Mouse (Mus musculus) MEL (cell line): ENCODE measurements around the gene Gm10203. TPM values are rescaled to one million over a fixed set of nuclear protein-coding genes. Genes with fewer than 3 reads are reported as not detected.
A peak's percentile ranks its signal among the peaks of the same experiment; 100 is the strongest.
"Not testable (repeated sequence)": the region's sequence is repeated elsewhere in the genome, so short reads cannot be mapped to it uniquely, and the experiment has no call there.

Source experiments
- DNase-seq: peaks from one replicate; pipeline ENCODE4 v3.0.0; 2011; ENCODE audit warnings: low read depth, low spot score
- H3K27ac ChIP-seq: 2 replicates; pipeline ENCODE4 v1.5.1; 2012; ENCODE audit warnings: low read depth, mild to moderate bottlenecking, control low read depth, low read length, moderate library complexity; ENCODE audit not compliant: control insufficient read depth
- H3K27me3 ChIP-seq, 2 experiments: fragments of 150-350 bp in 1 of 2; sonication (generic) in 1 of 2; 2 replicates each; pipeline ENCODE4 v1.6.1; 2012; ENCODE audit warnings: low read length in 2 of 2, mild to moderate bottlenecking in 2 of 2, improper control_type of control experiment in 1 of 2, moderate library complexity in 1 of 2; ENCODE audit not compliant: insufficient read depth in 2 of 2, control insufficient read depth in 1 of 2
- H3K36me3 ChIP-seq, 2 experiments: 2 replicates each; pipeline ENCODE4 v1.6.1; 2012 to 2014; ENCODE audit warnings: low read length in 2 of 2, improper control_type of control experiment in 1 of 2, inconsistent platforms in 1 of 2, mild to moderate bottlenecking in 1 of 2; ENCODE audit not compliant: insufficient read depth in 2 of 2, control insufficient read depth in 1 of 2
- H3K4me1 ChIP-seq, 2 experiments: fragments of 150-350 bp in 1 of 2; sonication (generic) in 1 of 2; 2 replicates each; pipeline ENCODE4 v1.6.1; 2012; ENCODE audit warnings: low read length in 2 of 2, improper control_type of control experiment in 1 of 2, mild to moderate bottlenecking in 1 of 2; ENCODE audit not compliant: insufficient read depth in 2 of 2, control insufficient read depth in 1 of 2
- H3K4me3 ChIP-seq, 2 experiments: fragments of 150-350 bp in 1 of 2; sonication (generic) in 1 of 2; 2 replicates each; pipeline ENCODE4 v1.5.1; 2012; ENCODE audit warnings: low read depth in 2 of 2, low read length in 2 of 2, mild to moderate bottlenecking in 2 of 2, moderate library complexity in 2 of 2, control low read depth in 1 of 2, improper control_type of control experiment in 1 of 2; ENCODE audit not compliant: control insufficient read depth in 1 of 2, insufficient read depth in 1 of 2
- H3K79me2 ChIP-seq: 2 replicates; pipeline ENCODE4 v1.6.1; 2012; ENCODE audit warnings: mild to moderate bottlenecking, low read length, moderate library complexity; ENCODE audit not compliant: control insufficient read depth, poor library complexity, insufficient read depth
- H3K9ac ChIP-seq: 2 replicates; pipeline ENCODE4 v1.6.1; 2012; ENCODE audit warnings: low read depth, mild to moderate bottlenecking, control low read depth, low read length, moderate library complexity; ENCODE audit not compliant: control insufficient read depth, poor library complexity, severe bottlenecking
- H3K9me3 ChIP-seq: fragments of 150-350 bp; sonication (generic); replicated peaks from 2 replicates; pipeline ENCODE4 v1.6.1; 2012; ENCODE audit warnings: mild to moderate bottlenecking, low read length, improper control_type of control experiment, moderate library complexity; ENCODE audit not compliant: insufficient read depth
- BHLHE40 ChIP-seq: IDR thresholded peaks from 2 replicates; pipeline ENCODE4 v1.6.1; 2012; ENCODE audit warnings: low read depth, mild to moderate bottlenecking, inconsistent platforms, low read length, improper control_type of control experiment, borderline replicate concordance
- CHD1 ChIP-seq: IDR thresholded peaks from 2 replicates; pipeline ENCODE4 v1.6.1; 2012; ENCODE audit warnings: low read depth, mild to moderate bottlenecking, inconsistent platforms, low read length, improper control_type of control experiment
- E2F4 ChIP-seq: IDR thresholded peaks from 2 replicates; pipeline ENCODE4 v1.6.1; 2011; ENCODE audit warnings: low read depth, low read length, improper control_type of control experiment, borderline replicate concordance
- ELF1 ChIP-seq: IDR thresholded peaks from 2 replicates; pipeline ENCODE4 v1.6.1; 2014; ENCODE audit warnings: low read depth, mild to moderate bottlenecking, inconsistent platforms, low read length, improper control_type of control experiment, moderate library complexity
- EP300 ChIP-seq, 2 experiments: IDR thresholded peaks; 2 replicates each; pipeline ENCODE4 v1.6.1; 2011; ENCODE audit warnings: improper control_type of control experiment in 2 of 2, low read length in 2 of 2, low read depth in 1 of 2, mild to moderate bottlenecking in 1 of 2
- HCFC1 ChIP-seq: IDR thresholded peaks from 2 replicates; pipeline ENCODE4 v1.6.1; 2012; ENCODE audit warnings: low read depth, mild to moderate bottlenecking, inconsistent platforms, low read length, improper control_type of control experiment, moderate library complexity
- KAT2A ChIP-seq: conservative IDR thresholded peaks from 2 replicates; pipeline ENCODE4 v1.6.1; 2012; ENCODE audit warnings: low read depth, low read length, improper control_type of control experiment, inconsistent platforms
- MAX ChIP-seq: IDR thresholded peaks from 2 replicates; pipeline ENCODE4 v1.6.1; 2011; ENCODE audit warnings: low read length, improper control_type of control experiment
- MEF2A ChIP-seq: IDR thresholded peaks from 2 replicates; pipeline ENCODE4 v1.6.1; 2014; ENCODE audit warnings: low read depth, mild to moderate bottlenecking, inconsistent platforms, low read length, improper control_type of control experiment; ENCODE audit not compliant: poor library complexity, insufficient replicate concordance, severe bottlenecking; ENCODE audit errors: extremely low read depth
- MYB ChIP-seq: IDR thresholded peaks from 2 replicates; pipeline ENCODE4 v1.6.1; 2011; ENCODE audit warnings: mild to moderate bottlenecking, low read depth, low read length, improper control_type of control experiment
- NRF1 ChIP-seq: IDR thresholded peaks from 2 replicates; pipeline ENCODE4 v1.6.1; 2014; ENCODE audit warnings: low read depth, mild to moderate bottlenecking, inconsistent platforms, low read length, improper control_type of control experiment, moderate library complexity; ENCODE audit not compliant: poor library complexity, insufficient read depth, severe bottlenecking
- POLR2A ChIP-seq, 2 experiments: IDR thresholded peaks; 2 replicates each; pipeline ENCODE4 v1.6.1; 2011 to 2012; ENCODE audit warnings: low read length in 2 of 2, mild to moderate bottlenecking in 2 of 2, control low read depth in 1 of 2, improper control_type of control experiment in 1 of 2, low read depth in 1 of 2, moderate library complexity in 1 of 2; ENCODE audit not compliant: control insufficient read depth in 1 of 2, insufficient read depth in 1 of 2, poor library complexity in 1 of 2
- POLR2AphosphoS2 ChIP-seq: IDR thresholded peaks from 2 replicates; pipeline ENCODE4 v1.6.1; 2011; ENCODE audit warnings: low read length, improper control_type of control experiment
- POLR2AphosphoS5 ChIP-seq: IDR thresholded peaks from 2 replicates; pipeline ENCODE4 v1.6.1; 2012; ENCODE audit warnings: low read depth, borderline replicate concordance, mild to moderate bottlenecking, inconsistent platforms, low read length, moderate library complexity, mixed read lengths
- TBP ChIP-seq: IDR thresholded peaks from 2 replicates; pipeline ENCODE4 v1.8.0; 2011; ENCODE audit warnings: low read depth, low read length, improper control_type of control experiment
- TCF12 ChIP-seq: IDR thresholded peaks from 2 replicates; pipeline ENCODE4 v1.6.1; 2014; ENCODE audit warnings: low read depth, mild to moderate bottlenecking, inconsistent platforms, low read length, improper control_type of control experiment, moderate library complexity
- USF1 ChIP-seq: IDR thresholded peaks from 2 replicates; pipeline ENCODE4 v1.6.1; 2014; ENCODE audit warnings: low read depth, mild to moderate bottlenecking, inconsistent platforms, low read length, improper control_type of control experiment, moderate library complexity
- ZC3H11A ChIP-seq: IDR thresholded peaks from 2 replicates; pipeline ENCODE4 v1.6.1; 2012; ENCODE audit warnings: low read depth, mild to moderate bottlenecking, inconsistent platforms, low read length, improper control_type of control experiment
- ZKSCAN1 ChIP-seq: IDR thresholded peaks from 2 replicates; pipeline ENCODE4 v1.6.1; 2012; ENCODE audit warnings: low read depth, mild to moderate bottlenecking, inconsistent platforms, low read length, improper control_type of control experiment, moderate library complexity
- ZMIZ1 ChIP-seq: IDR thresholded peaks from 2 replicates; pipeline ENCODE4 v1.6.1; 2012; ENCODE audit warnings: low read depth, mild to moderate bottlenecking, inconsistent platforms, low read length, improper control_type of control experiment, moderate library complexity
- ZNF384 ChIP-seq: IDR thresholded peaks from 2 replicates; pipeline ENCODE4 v1.6.1; 2012; ENCODE audit warnings: low read depth, mild to moderate bottlenecking, inconsistent platforms, low read length, improper control_type of control experiment
- polyA plus RNA-seq, 2 experiments: library from polyadenylated mRNA; stranded (reverse) in 1 of 2; unstranded in 1 of 2; fragments of >175 nt in 1 of 2; fragments of >200 nt in 1 of 2; gene quantifications; 2 replicates each; pipeline versions ENCODE4 v1.2.1 to v1.2.4; 2012; ENCODE audit warnings: low replicate concordance in 2 of 2, low read depth in 1 of 2; ENCODE audit not compliant: insufficient read length in 2 of 2, insufficient read depth in 1 of 2, missing spikeins in 1 of 2
- total RNA-seq: library from RNA; depleted of rRNA; stranded (reverse); fragments of 300-350 nt; gene quantifications from 2 replicates; pipeline ENCODE4 v1.2.3, GENCODE M21; 2012

Gene Gm10203
- total and polyA plus RNA-seq, 3 experiments, result not detected

DNA sequence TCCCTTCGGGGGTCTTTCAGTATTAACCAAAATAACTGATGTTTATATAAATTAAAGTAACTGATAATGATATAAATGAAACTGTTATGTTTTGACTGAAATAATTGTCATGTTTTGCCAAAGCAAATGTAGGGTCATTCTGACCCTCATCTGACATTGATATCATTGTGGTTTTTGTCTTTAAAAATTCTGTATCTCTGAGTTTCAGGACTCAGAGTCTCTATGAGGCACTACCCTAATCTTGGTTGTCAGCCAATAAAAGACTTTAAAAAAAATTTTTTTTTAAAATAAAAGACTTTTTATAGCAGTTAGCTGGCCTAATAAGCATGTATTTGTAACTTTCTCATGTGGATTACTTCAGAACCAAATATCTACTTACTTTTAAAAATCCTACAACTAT is 37.7 kb downstream of the Gm10203 start:
- Histone ChIP-seq H3K27ac (no peak overlapping the region), H3K4me3 (no peak overlapping the region), H3K36me3 (peaks cover 0 to 7% of the 10 kb centered on the region in 2 experiments; a peak in 3 of 4 replicates), H3K9me3 (no peaks in the 10 kb centered on the region), H3K9ac (no peak overlapping the region), H3K4me1 (no peaks in the 10 kb centered on the region; a peak in 1 of 4 replicates), H3K27me3 (no peaks in the 10 kb centered on the region), H3K79me2 (no peaks in the 10 kb centered on the region)
- no peak for DNase-seq
- no peak for TF ChIP-seq POLR2AphosphoS2
- no peak for TF ChIP-seq ELF1
- no peak for TF ChIP-seq HCFC1
- TF ChIP-seq KAT2A, result no peak
- no peak for TF ChIP-seq CHD1
- TF ChIP-seq POLR2AphosphoS5, result no peak
- 0 out of 2 replicates have a peak, but pooled peaks have one; percentile 15 for TF ChIP-seq ZNF384
- TF ChIP-seq NRF1, result no peak
- peak; percentile 47; a peak in 2 of 4 replicates for TF ChIP-seq EP300 (IDR thresholded peaks at IDR 0.05; ENCODE audit: low read depth in 1 of 2, low read length in 2 of 2)
- TF ChIP-seq USF1, result no peak
- no peak for TF ChIP-seq ZKSCAN1
- no peak for TF ChIP-seq E2F4
- no peak for TF ChIP-seq TBP
- no peak for TF ChIP-seq BHLHE40
- no peak for TF ChIP-seq MAX
- no peak for TF ChIP-seq MYB
- TF ChIP-seq TCF12, result peak; percentile 32; the same call in 1 of the 2 replicates
- TF ChIP-seq ZMIZ1, result no peak

DNA sequence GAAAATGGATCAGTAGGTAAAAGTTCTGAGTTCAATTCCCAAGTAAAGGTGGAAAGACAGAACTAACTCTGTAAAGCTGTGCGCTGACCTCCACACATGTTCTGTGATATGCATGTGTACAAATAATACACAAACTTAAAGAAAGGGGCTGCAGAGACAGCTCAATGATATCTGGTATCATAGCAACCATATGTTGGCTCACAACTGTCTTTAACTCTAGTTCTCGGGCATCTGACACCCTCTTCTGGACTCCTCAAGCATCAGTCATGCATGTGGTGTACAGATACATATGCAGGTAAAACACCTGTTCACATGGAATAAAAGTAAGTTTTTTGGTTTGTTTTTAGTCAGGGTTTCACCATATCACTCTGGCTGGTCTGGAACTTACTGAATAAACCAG is 38.5 kb downstream of the Gm10203 start:
- no peaks in the 10 kb centered on the region for H3K9me3 ChIP-seq
- H3K4me3 ChIP-seq, result no peak overlapping the region
- no peak overlapping the region for H3K9ac ChIP-seq
- peaks cover 0 to 7% of the 10 kb centered on the region in 2 experiments; a peak in 3 of 4 replicates for H3K36me3 ChIP-seq
- no peaks in the 10 kb centered on the region; a peak in 1 of 4 replicates for H3K4me1 ChIP-seq
- no peak for DNase-seq
- H3K79me2 ChIP-seq, result no peaks in the 10 kb centered on the region
- no peak overlapping the region for H3K27ac ChIP-seq
- TF ChIP-seq NRF1 (no peak), ZC3H11A (no peak), POLR2A (IDR thresholded peaks at IDR 0.05; ENCODE audit: control insufficient read depth in 1 of 2, insufficient read depth in 1 of 2, low read depth in 1 of 2, low read length in 2 of 2, poor library complexity in 1 of 2) (no peak), MEF2A (no peak), ZMIZ1 (no peak), MAX (no peak), HCFC1 (no peak)
- TF ChIP-seq, all 39 proteins: peak for 0
- no peaks in the 10 kb centered on the region for H3K27me3 ChIP-seq

DNA sequence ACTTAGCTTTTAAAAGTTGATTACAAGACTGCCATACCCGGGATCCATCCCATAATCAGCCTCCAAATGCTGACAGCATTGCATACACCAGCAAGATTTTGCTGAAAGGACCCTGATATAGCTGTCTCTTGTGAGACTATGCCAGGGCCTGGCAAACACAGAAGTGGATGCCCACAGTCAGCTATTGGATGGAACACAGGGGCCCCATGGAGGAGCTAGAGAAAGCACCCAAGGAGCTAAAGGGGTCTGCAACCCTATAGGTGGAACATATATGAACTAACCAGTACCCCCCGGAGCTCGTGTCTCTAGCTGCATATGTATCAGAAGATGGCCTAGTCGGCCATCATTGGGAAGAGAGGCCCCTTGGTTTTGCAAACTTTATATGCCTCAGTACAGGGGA is 40.0 kb downstream of the Gm10203 start:
- H3K27me3 ChIP-seq, H3K27ac ChIP-seq, H3K4me3 ChIP-seq, H3K79me2 ChIP-seq, H3K9me3 ChIP-seq, H3K4me1 ChIP-seq, H3K9ac ChIP-seq, DNase-seq, H3K36me3 ChIP-seq: not testable (repeated sequence)
